Mouse (Mus musculus) A20 (cell line): ENCODE measurements around the gene Kdm2b.
A peak's percentile ranks its signal among the peaks of the same experiment; 100 is the strongest.

Experiments used
- DNase-seq: peaks from one replicate; pipeline ENCODE4 v3.0.0-alpha.2; 2011; ENCODE audit warnings: low read depth, low spot score

The Kdm2b gene

DNA sequence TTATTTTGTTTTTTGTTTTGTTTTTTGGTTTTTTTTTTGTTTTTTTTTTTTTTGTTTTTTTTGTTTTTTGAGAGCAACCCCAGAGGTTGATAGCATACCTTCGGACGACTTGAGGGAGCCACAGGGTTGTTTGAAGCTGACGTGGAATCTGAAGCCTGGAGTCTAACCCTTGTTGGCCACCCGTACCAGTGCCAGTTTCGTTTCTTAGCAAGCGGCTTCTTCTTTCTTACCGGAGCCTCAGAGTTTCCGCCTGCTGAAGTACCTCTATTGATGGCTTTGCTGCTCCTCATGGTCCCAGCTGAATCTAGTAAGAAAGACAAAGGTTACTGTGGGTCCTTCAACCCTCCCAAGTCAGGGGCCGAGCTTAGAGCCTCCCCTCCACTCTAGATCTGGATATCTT lies 22.1 kb upstream of the Kdm2b start:
- DNase-seq, result peak; percentile 53

DNA sequence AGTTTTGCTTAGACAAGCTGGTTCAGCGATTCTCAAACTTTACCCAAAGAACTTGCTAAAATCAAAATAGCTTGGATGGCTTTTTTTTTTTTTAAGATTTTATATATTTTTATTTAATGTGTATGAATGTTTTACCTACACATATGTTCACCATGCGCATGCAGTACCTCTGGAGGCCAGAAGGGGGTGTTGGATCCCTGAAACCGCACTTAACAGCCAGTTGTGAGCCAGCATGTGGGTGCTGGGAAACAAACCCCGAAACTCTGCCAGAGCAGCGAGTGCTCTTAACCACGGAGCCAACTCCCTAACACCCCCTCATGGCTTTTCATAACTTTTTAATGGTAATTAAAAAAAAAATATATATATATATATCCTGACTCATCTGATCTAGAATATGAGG lies 21.2 kb upstream of the Kdm2b start:
- peak; percentile 38 for DNase-seq

DNA sequence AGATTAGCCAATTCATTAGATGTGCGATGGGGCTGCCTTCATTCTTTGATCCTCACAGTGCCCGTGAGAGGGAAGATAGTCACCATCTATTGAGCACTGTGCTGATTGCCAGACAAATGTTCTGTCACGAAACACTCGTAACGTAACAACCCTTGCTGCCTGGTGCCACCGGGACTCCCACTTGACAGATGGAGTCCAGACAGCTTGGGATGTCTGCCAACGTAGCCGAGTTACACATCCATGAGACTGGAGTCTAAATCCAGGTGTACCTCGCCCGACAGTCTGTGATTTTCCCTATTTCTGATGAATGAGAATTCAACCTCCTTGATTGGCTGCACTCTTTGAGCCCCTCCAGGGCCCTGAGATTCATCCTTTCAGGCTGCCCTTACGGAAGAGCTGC lies 20.2 kb upstream of the Kdm2b start:
- no peak for DNase-seq

- no peak for DNase-seq
Measured at GRCm38 (mm10) chr5:123008877-123009493, 19.4 kb upstream of the Kdm2b start.

DNA sequence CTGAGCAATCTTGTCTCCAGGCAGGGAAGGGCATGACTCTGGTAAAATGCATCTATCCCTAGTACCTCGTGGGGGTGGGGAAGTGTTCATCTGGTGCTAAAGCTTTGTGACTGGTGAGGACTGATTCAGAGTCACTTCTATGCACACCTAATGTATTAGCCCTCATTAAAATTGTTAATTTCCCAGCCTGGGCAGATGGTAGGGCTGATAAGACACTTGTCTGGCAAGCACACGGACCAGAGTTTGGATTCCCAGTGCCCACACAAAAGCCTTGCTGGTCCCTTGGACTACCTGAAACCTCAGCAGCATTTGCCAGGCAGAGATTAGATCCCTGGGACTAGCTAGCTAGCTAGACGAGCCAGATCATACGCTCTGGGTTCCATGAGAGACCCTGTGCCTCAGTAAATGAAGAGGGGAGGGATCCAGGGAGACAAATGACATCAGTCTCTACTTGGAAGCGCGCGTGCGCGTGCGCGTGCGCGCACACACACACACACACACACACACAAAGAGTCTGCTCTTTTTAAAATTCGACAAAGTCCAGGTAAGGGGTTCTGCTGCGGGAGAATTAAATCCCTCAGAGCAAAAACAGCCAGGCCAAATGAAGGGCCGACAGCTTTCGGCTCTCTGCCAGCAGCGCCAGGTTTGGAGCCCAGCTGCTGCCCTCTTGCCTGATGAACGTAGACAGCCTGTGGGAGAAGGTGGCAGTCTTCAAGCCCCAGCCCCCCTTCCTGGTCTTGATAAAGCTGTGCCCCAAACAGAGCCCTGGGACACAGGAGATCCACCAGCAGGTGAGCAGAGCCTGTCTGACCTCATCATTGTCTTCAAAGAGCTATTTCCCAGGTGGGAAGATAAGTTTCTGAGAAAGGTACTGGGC lies 16.3 kb upstream of the Kdm2b start:
- DNase-seq, result no peak

- DNase-seq, result no peak
Measured at GRCm38 (mm10) chr5:123000901-123001300, 11.3 kb upstream of the Kdm2b start.

DNA sequence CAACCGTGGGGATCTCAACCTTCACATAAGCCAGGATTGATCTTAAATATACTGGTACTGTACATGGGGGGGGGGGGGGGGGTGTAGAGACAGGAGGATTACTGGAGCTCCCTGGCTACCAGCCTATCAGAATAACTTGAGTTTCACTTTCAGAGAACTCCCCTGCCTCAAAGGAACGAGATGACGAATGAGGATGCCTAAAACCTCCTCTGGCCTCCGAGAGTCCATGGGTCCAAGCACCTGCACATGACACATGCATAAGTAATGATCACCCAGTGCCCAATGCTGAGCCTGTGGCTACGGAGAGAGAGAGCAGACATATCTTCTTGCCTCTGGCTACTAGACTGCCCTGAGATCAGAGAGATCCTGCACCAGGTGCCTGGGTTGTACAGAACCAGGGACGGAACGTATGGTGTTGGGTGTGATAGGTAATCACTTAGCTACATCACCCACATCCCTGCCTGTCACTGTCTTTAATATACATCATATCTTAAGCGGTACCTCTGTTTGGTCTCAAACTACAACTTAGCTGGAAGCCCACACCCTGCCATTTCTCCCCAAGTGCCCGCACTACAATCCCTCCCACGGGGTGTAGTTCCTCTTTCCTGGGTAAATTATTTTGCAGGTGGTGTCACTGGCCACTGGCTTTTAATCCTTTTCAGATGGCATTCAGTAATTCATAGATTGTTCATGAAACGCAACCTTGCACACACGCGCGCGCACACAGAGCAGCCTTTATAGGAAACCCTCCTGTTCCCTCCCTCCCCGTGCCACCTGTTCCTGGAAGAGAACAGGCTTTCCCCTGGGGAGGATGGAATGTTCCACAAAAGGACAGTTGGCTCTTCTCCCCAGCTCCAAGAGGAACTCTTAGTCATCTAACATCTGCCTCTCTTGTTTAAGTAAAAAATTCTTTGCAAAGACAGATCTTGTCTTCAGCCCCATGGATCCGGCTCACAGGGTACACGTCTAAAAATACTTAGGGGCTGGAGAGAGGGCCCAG lies 7.9 kb upstream of the Kdm2b start:
- peak; percentile 39 for DNase-seq

- DNase-seq, result no peak
Measured at GRCm38 (mm10) chr5:122994910-122995309, 5.3 kb upstream of the Kdm2b start.

DNA sequence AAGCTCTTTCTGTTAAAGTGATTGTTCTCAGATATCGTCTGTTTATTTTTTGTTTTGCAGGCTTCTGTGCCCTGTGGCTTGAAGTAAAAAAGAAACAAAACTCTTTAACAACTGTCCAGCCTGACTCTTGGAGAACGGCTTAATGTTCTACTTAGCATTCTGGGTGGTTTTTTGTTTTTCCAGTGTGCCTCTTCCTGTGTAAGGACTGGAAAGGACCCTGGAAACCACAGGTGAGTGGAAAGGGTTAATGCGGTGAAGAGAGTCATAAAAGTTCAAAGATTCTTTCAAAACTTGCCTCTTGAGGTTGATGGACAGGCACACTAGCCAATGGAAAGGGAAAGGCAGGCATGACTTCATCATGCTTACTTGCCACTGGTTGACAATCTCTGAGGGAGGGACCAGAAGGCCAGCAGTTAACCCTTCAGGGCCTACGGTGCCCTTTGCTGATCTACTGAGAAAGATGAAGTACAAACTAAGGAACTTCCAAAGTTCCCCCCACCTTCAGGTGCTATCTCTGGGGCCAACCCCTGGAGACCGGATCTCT lies 4.8 kb upstream of the Kdm2b start:
- DNase-seq, result peak; percentile 83

DNA sequence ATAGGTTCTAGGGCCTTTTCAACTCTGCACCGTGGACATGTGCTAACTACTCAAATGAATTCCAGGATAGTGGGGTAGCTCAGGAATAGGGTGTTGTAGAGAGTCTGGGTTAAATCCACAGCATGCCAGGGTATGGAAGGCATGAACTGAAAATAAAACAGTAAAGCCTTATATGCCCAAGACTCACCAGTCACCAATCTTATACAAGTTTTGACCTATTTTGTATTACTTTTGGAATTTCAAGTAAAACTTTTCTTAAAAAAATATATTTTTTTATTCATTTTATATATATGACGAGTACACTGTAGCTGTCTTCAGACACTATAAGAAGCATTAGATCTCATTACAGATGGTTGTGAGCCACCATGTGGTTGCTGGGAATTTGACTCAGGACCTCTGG lies 4.2 kb upstream of the Kdm2b start:
- DNase-seq, result no peak

DNA sequence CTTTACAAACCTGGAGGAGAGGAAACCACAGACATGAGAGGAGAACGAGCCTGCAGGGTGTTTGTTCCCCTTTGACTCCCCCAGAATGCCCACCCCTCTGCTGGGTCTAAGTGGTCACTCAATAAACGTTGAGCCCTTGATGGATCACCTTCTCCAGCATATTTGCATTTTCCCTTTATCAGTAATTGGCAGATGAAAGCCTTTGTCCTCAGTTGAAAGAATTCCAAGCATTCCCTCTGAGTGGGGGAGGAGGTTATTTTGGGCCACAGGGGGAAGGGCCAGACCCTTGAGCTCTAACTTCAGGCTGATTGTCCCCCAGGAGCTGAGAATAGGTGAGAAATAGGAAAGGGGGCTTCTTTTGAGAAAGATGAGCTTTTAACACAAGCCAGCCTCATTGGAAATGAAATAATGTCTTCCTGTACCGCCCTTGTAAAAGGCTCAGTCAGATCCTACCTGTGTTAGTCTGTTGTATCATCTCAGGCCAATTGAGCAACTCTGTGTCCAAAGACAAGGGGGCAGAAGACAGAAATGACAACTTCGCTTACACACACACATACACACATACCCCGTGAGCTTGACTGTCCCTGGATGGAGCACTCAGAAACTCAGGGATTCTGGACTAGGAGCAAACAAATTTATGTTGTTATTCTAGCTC lies 1.9 kb upstream of the Kdm2b start:
- no peak for DNase-seq

- peak; percentile 38 for DNase-seq
Measured at GRCm38 (mm10) chr5:122990411-122991160, 963 bp upstream of the Kdm2b start.

GRCm38 (mm10) chr5:122989001-122989525 lies 560 bp downstream of the Kdm2b start:
- peak; percentile 84 for DNase-seq

- DNase-seq, result peak; percentile 68
Measured at GRCm38 (mm10) chr5:122988021-122988751, 1.4 kb downstream of the Kdm2b start.

- DNase-seq, result peak; percentile 75
Measured at GRCm38 (mm10) chr5:122987211-122988020, 2.2 kb downstream of the Kdm2b start.

GRCm38 (mm10) chr5:122986091-122986493 lies 3.5 kb downstream of the Kdm2b start:
- DNase-seq, result peak; percentile 41

DNA sequence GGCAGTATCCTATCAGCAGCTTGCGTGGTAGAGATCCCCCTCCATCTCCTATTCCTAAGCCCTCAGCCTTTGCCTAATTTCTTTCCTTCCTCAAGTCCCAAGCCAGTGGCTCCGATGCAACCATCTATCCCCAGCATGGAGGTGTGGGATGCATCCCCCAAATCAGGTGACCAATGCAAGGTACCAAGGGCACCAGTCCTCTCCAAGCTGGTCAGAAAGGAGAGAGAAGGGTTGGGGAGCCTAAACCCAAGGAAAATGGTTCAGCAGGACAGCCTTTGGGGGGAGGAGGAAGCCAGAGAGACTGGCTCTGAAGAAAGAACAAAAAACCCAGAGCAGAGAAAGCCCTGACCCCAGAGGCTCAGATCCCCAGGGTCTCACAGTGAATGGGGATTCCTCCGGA lies 4.3 kb downstream of the Kdm2b start:
- peak; percentile 16 for DNase-seq

DNA sequence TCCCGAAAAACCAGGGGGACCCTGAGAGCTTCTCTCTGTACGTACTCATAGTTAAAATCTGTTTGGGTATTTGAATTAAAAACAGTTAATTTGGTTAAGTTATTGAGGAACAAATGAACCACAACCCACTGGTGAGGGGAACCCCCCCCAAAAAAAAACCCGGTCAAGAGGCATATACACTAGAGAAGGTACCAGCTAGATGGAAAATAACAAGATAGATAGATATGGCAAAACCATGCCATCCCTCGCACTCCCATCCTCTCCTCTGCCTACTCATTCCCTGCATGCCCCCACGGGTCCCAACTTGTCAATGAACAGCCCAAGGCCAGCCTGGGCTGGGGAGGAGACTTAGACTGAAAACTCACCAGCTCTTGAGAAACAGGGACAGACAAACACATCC lies 5.1 kb downstream of the Kdm2b start:
- DNase-seq, result peak; percentile 24

- no peak for DNase-seq
Measured at GRCm38 (mm10) chr5:122978970-122979369, 10.7 kb downstream of the Kdm2b start.
